Mouse (Mus musculus) hindlimb bud, embryonic 11.5 days (tissue): ENCODE measurements around the gene Pold1.

ENCODE experiments used
- DNase-seq: peaks from one replicate; pipeline ENCODE4 v3.0.0-alpha.2; 2012; ENCODE audit warnings: low read depth, low spot score; ENCODE audit errors: extremely low spot score

Pold1 gene

DNA sequence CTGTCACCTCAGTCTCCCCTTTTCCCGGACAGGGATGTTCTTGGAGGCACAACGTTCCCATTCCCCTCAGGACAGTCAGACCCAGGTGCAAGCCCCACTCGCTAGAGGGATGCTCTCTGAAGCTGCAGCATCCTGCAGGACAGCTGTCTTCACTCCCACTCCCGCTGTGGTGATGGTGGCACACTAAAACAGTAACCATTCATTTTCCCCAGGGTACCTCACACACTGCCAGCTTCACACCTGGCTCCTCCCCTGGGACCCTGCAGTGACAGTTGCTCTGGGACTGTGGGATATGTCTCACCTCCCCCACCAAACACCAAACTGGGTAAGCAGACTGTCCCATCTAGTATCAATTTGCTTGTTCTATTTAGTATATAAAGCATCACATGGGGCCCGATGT, 924 bp downstream of the Pold1 start:
- no peak for DNase-seq

DNA sequence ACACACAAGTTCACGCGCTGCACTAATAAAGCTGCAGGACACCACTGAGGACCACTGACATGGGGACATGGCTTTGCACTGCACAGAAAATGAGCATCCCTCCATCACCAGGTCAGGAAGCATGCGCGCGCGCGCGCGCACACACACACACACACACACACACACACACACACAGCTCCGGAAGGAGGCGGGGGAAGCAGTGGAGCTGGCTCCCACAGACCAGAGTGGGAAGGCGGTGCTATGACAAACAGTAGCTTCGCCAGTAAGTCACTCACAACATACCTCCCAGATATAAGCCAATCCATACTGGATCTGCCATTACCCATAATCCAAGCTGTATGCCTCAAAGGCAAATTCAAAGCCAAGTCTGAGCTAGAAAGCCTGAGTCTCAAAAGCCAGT, 1.6 kb downstream of the Pold1 start:
- no peak for DNase-seq

DNA sequence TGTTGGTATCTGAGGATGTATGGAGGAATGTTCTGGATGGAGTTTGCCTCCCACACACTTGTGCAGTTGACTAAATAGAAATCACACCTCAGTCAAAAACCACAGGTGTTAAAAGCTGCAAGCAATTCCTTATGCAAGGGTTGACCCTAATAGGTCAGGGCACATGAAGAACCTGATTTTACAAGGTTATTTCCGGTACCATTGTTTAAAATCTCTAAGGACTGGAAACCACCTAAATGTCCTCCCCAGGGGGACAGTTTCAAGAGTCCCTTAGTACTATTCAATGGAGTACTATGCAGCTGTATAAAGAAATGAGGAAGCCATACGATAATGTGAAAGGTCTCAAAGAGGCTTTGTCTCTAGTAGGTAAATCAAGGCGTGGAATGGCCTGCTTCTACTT, 2.4 kb downstream of the Pold1 start:
- no peak for DNase-seq

DNA sequence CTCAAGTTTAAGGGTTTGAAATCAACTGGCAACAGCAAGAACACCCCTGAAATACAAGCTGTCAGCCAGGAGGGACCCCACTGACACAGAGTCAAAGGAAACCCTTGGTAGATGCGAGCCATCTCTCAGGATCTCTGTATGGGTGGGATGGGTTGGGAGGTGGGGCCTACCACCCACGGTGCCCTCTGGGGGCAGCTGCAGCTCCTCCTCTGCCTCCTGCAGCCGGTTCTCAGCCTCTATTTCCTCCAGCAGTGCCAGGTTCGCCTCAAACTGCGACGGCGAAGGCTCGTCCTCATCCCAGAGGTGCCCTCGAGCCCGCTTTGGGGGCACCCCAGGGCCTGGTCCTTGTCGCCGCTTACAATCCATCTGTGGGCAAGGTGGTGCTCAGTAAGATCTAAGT, 5.6 kb downstream of the Pold1 start:
- no peak for DNase-seq

DNA sequence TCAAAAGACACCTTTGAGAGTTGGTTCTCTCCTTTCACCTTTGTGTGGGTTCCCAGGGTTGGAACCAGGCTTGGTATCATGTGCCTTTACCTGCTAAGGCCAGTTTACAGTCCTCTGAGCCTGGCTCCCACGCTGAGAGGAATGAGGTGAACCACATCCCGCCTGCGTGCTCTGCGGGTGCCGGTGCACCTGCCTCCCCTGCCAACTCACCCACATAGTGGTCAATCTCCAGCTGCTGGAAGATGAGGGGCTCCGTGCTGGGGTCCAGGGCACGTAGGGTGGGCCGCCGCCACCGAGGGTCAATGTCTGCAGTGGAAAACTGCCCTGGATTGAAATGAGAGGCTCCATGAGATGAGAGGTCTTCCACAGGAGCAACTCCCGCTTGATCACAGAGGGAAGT, 6.1 kb downstream of the Pold1 start:
- DNase-seq = no peak

DNA sequence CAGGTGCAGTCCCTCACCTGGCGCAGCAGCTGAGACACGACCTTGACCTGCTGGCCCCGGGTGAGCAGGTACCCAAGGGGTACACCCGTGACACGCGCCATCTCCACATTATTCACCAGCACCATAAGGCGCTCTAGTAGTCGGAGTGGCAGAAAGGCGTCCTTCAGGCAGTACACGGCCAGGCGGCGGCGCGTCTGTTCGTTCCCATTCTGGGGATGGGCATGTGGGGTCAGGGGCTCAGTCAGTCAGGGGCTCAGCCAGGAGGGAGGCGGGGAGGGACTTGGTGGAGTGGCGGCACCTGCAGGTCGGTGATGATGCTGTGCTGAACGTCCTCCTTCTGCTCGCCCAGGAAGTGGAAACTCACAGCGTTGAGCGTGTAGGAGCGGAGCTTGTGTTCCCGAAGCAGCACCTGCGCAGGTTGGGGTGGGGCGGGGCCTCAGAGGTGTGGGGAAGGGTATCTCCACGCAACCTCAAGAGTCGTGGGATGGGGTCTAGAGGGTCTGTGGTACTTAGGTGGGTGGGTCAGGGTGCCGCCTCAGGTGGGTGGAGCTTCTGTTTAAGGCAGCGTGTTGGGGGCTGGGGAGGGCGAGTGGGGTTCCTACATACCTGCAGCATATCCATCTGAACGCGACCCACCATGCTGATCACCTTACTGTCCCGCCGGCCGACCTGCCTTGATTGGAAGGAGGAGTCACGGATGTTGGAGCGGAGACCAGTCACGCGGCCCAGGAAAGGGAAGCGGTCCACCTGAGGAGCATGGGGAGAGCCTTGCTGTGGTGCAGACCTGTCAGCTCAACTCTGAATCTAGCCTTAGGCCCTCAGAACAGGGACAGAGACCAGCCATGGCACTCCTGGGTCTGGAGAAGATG, 9.7 kb downstream of the Pold1 start:
- DNase-seq = no peak

DNA sequence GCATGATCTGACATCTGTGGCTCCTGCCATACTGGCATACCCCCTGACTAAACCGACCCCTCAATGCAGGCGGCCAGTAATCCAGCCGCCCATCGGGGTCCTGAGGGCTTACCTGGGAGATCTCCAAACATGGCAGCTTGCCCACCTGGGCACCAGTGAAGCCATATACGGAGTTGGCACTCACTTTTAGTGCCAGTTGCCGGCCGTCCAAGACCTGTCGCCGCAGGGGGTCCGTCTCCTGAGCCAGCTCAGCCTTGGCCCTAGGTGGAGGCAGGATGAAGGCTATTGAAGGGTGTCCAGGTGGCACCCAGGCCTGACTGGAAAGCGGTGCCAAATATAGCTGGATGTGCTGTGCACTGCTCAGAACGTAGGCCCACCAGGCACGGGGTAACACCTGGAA, 11.2 kb downstream of the Pold1 start:
- DNase-seq = no peak

DNA sequence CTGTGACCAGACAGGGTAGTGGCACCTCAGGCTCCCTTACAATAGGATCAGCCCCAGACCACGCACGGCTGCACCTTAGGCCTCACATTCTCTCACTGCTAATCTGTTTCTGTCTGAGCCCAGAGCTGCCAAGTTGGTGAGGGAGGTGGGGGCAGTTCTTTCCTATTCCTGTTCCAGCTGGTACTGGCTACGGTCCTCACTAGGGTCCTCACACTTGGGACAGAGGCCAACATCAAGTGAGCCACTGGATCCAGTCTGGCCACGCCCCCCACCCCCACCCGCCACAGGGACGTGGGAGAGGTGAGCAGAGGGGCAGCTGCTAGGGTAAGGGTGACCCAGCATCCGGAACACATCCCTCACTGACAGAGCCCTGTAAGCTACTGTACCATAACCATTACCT, 11.6 kb downstream of the Pold1 start:
- no peak for DNase-seq

DNA sequence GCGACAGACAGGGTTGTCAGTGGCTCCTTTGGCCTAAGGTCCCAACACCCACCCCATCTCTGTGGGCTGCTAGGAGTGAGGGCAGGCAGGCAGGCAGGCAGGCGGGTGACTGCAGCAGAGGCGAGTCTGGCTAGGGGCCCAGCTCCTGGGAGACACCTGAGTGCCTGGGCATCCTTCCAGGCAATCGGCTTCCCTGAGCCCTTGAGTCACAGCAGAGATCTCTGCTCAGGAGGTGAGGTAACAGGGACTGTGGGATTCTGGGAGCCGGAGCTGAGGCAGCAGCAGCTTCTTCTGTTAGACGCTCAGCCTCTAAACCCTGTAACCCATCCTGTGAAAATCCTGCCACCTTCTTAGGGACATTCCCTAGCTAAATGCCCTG, 12.1 kb downstream of the Pold1 start:
- DNase-seq = no peak

DNA sequence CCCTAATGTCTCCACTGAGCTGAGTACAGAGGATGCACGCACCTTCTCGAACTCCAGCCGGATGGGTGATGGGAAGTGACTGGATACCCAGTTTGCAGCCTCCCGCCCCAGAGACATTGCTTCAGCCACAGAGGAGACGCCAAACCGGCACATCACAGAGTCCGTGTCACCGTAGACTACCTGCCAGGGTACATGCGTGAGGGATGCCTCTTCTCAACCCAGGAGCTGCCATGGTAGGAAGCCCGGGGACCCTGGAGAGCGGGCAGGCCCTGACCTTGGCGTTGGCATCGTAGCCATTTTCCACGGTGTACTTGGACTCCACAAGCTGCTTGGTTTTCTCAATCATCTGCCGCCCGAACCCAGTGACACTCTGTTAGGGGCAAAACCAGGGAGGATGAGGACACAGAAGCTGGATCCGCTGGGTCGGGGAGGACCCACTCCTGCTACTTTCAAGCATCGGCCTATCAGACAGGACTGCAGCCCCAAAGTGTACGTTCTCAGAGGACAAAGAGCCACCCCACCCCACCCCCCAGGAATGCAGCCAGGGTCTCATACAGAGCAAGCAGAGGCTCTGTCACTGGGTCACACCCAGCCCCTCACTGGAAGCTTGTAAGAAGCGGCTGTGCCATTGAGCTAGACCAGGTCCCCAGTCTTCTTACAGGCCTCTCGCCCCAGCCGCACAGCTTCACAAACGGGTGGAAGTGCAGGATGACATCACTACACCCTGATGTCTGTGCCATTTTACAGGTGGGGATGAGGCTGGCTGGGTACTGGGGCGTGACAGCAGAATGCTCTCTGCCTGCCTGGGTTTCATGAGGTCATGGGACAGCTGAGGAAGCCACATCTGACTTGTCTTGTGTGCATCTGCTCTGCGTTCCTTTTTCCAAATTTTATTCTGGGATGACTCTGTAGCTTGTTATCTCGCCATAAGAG, 12.7 kb downstream of the Pold1 start:
- no peak for DNase-seq

DNA sequence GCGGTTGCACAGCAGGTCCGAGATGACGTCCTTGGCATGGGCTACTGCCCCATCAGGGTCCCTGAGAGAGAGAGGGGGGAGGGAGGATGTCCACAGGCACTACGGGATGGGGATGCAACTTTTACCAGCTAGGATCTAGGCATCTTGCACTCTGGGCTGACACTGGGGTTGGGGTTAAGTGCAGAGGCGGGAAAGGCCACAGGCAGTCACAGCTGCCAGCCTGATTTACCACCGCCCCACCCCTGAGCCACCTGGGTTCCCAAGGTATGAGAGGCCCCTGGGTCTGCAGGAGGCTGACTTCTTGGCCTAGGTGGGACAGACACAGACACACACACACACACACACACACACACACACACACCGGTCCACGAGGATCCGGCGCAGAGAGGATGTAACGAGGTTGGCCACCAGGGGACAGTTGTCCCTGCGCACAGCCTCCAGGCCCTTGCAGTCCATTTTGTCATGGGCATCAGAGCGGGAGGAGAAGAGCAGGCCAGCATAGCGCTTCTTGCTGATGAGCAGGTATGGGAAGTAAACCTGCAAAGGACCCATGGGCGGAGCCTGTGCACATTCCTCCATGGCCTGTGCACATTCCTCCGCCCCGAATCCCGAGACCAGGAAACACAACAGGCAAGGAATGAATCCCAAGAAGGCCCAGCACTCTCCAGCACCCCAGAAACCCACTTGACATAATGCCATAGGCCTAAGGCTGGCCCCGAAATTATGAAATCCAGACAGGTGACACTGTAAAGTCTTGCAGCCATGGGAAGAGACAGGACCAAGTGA, 13.8 kb downstream of the Pold1 start:
- DNase-seq = no peak

DNA sequence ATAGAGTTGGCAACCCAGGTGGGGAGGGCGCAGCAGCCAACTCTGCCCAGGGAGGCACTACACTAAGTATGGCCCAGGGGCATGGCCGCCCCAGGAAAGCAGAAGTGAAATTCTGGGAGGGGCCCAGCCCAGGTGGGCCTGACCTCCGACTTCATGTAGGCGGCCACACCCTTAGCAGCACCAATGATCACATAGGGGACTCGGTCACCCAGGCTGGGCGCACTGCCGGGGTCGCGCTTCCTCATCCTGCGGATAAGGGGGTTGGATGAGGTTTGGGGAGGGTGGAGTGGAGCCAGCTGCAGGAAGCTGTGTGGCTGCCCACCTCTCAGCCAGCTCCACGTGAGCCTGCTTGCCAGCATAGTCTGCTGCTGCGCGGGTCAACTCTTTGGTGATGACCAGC, 14.4 kb downstream of the Pold1 start:
- DNase-seq = no peak

DNA sequence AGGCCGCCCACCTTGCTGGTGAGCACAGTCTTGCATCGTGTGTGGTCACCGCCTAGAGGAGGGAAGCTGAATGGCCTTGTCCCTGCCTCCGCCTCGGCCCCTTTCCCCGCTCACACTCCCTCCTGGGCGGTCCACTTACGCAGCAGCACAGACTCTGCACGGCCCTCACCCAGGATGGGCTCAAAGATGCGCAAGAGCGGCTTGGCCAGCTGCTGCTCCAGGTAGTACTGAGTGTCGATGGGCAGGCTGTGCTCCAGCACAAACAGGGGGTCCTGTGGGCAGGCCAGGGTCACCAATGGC, 15.0 kb downstream of the Pold1 start:
- no peak for DNase-seq

DNA sequence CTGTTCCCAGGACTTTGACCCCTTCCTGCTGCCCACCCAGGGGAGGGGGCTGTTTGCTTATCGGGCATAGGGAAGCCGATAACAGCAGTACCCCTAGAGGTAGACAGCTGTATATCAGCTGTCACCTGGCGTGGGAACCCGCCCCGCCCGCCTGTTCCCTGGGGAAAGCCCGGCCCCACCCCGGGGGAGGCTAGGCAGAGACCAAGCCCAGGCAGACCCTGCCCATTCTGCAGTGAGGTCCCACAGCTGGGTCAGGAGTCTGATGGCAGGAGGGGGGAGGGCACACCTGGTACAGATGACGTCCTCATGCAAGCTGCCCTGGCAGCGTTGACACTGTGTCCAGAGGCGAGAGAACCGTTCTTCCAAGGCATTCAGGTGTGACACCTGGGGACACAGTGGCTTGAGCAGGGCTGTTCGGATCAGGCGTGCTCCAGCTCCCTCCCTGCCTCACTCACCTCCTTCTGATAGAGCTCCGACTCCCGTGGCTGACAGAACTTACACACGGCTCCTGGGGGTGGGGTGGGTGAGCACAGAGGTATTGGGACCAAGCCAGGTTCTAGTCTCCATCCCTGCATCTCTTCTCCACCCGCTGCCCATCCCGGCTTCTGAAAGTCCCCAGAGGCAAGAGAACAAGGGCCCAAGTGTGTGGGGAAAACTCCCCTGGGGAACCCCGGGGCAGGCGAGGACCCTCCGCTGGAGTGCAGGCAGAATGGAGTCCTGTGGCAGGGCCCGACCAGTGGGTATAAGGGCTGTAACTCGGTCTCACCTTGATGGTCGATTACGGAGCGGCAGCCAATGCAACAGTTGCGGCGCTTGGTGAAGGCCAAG, 15.5 kb downstream of the Pold1 start:
- no peak for DNase-seq

DNA sequence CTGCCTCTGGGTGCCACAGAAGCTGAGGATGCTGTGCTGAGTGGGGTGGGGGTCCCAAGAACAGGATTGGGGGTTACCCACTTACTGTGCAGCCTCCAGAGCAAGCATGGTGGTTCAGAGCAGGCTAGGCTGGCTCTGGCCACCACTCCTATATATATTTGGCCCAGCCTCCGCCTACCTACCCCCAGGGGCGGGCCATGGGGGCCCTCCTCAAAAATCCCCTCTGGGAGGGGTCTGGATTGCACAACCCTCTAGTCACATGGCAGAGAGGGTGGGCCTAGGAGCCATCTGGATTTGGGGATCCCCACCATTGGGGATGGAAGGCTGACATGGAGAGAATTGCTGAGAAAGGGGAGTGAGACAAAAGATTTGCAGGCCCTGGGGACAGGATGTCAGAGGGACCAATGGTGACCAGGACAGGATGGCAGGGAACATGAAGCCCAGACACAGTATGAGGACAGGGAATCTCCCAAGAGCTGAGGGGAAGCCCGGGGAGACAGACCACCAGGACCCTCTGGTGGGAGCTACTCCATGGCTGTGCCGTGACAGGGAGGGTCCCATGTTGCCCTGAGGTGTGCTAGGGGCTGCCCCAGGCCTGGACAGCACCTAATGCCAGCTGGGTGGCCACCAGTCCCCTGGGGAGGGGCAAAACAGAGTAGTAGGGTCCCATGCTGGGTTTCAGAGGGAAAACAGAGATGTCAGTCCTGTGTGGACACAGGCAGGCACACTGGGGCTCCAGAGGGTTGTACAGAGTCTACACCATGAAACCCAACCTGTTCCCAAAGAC, 16.5 kb downstream of the Pold1 start, which contains the start of gene Spib:
Spib (minus strand) TSS at position 126 of the 787 bp plus-strand sequence.
- no peak for DNase-seq

DNA sequence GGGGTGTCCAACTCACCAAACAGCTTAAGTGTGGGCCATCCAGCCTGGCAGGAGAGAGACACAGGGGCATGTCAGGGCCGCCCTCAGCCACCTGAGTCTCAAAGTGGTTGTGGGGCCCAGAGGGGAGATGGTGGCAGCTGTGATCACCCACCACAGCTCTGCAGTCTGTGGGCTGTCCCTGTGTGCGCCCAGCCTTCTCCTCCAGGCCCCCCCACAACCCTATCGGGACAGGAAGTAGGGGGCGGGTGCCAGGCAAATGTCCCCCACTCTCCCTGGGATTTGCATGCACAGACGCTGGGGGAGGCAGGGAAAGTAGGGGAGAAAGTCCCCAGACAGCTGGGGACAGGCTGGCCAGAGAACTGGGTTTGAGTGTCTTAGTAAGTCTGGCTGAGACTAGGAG, 17.4 kb downstream of the Pold1 start:
- DNase-seq = no peak

DNA sequence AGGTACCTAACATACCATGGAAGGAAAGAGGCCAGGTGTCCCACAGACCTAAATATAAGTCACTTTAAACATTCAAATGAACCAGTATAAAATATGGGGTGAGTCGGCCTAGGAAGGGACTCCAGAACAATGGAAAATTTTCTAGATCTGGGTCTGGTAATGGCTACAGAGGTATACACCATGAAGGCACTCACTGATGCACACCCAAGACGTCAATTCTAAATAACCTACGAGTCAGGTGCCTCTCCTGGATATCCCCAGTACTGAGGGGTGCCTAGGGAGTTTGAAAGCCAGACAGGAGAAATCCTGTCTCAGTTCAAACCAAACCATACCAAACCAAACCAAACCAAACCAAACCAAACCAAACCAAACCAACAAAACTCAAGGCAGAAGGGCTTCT, 18.1 kb downstream of the Pold1 start:
- no peak for DNase-seq

DNA sequence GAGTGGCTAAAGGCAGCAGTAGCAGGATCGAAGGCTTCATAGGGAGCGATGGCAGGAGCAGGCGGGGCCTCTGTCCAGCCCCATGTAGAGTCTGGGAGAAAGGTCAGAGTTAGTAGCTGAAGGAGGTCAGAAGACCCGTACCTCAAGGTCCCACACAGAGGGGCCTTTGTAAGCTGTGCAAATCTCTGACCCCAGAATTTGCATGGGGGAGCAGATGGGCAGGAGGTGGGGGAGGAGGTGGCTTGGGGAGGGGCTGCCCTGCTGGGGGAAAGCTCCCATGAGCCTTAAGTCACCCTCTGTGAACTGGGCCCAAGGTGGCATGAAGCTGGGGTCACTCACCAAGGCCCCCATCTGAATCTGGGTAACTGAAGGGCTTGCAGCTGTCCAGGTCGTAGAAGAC, 19.1 kb downstream of the Pold1 start:
- no peak for DNase-seq

DNA sequence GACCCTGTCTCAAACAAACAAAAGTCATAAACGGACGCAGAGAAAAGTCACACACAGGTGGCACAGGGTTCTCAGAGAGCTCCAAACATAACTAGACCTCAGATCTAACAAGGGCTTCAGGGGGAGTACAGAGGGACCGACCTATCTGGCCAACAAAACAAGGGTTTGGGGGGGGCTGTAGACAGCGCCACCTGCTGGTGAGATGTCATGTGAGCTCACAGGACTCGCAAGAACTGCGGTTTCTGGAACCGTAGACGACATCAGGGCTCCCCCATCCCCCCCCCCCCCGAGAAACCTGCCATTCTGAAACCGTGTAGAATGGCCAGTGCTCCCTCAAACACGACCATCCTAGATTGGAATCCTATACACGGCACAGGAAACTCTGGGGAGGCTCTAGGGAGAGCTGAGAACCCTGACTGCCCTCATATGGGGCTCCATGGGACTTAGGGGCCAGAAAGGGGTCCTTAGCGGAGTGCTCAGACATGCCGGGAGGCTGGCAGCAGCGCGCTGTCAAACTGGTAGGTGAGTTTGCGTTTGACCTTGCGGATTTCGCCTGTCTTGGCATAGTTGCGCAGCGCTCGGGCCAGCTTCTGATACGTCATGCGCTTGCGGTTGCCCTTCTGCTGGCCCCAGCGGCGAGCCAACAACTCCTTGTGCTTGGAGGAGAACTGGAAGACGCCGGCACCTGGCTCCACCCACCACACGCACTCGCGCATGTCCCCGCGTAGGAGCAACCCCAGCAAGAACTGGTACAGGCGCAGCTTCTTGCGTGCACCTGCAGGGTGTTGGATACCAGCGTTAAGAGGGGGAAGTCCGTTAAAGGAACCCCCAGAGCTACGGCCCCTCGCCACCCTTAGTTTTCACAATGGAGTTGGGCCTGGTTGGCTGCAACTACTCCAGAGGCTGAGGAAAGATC, 20.9 kb downstream of the Pold1 start:
- DNase-seq = no peak
